Mouse (Mus musculus): ENCODE data around the gene Nphs2. TPM values are rescaled to one million over a fixed set of nuclear protein-coding genes. Genes with fewer than 3 reads are reported as not detected.

The Nphs2 gene
- polyA plus RNA-seq, 1 experiment from 2014 or later = not detected

GRCm38 (mm10) chr1:156352466-156352865 lies 41.9 kb downstream of the Nphs2 start:
- DNase-seq (ENCODE audit: low read depth, low spot score) (no peak), ATAC-seq (no peak)
- POLR2A ChIA-PET = no interaction called here
- in situ Hi-C loops (cut with MboI; ENCODE audit: low pct_unique_long_range_greater_than_20kb) = no loop called here
- H3K27me3 ChIP-seq = no peaks in the 10 kb centered on the region
- CTCF ChIA-PET = no interaction called here
- TF ChIP-seq CTCF (IDR thresholded peaks at IDR 0.05) = no peak

GRCm38 (mm10) chr1:156365740-156366139 lies 55.2 kb downstream of the Nphs2 start, which contains the start of gene Gm2000:
Gene Gm2000, plus strand, starts transcription at chr1:156366040.
- no peak for ATAC-seq
- DNase-seq (ENCODE audit: low read depth, low spot score) = no peak
- CTCF ChIA-PET = no interaction called here
- POLR2A ChIA-PET = no interaction called here
- H3K27me3 ChIP-seq = peaks cover 3% of the 10 kb centered on the region
- TF ChIP-seq CTCF (IDR thresholded peaks at IDR 0.05) = no peak
- in situ Hi-C loops (cut with MboI; ENCODE audit: low pct_unique_long_range_greater_than_20kb) = no loop called here

Other genes starting within 250 kb of the Nphs2 start
- gene Fam163a, start 105.7 kb upstream of the Nphs2 start, polyA plus RNA-seq (2021) = not detected
- gene Tdrd5, start 7.1 kb upstream of the Nphs2 start, polyA plus RNA-seq (2021) = 0.18 TPM
- gene Gm2000, start 55.3 kb downstream of the Nphs2 start, polyA plus RNA-seq (2021) = 567 TPM
- gene Axdnd1, start 110.4 kb downstream of the Nphs2 start, polyA plus RNA-seq (2021) = 0.19 TPM
- 34.4 TPM for gene Soat1, start 163.6 kb downstream of the Nphs2 start, polyA plus RNA-seq (2021)
- 27.7 TPM for gene Gm10031, start 213.3 kb downstream of the Nphs2 start, polyA plus RNA-seq (2021)
- 21.7 TPM for gene Abl2, start 248.1 kb downstream of the Nphs2 start, polyA plus RNA-seq (2021)